Mouse (Mus musculus) forebrain, embryonic 10.5 days (tissue): Measurements from ENCODE around the gene Maml3. TPM values are rescaled to one million over a fixed set of nuclear protein-coding genes. Genes with fewer than 3 reads are reported as not detected.
A peak's percentile ranks its signal among the peaks of the same experiment; 100 is the strongest.

Source experiments
- DNase-seq: peaks from one replicate; pipeline ENCODE4 v3.0.0-alpha.2; 2017; ENCODE audit warnings: low spot score; ENCODE audit errors: extremely low spot score
- H3K27ac ChIP-seq: fragments of 300-500 bp; sonication (generic); 2 replicates; pipeline ENCODE4 v1.5.1; 2016; ENCODE audit warnings: mild to moderate bottlenecking
- H3K27me3 ChIP-seq: fragments of 300-500 bp; sonication (generic); 2 replicates; pipeline ENCODE4 v1.6.1; 2016; ENCODE audit warnings: mild to moderate bottlenecking; ENCODE audit not compliant: poor library complexity, severe bottlenecking
- H3K36me3 ChIP-seq: fragments of 300-500 bp; sonication (generic); replicated peaks from 2 replicates; pipeline ENCODE4 v1.6.1; 2016; ENCODE audit warnings: mild to moderate bottlenecking, moderate library complexity
- H3K4me1 ChIP-seq: fragments of 300-500 bp; sonication (generic); 2 replicates; pipeline ENCODE4 v1.6.1; 2016
- H3K4me3 ChIP-seq: fragments of 300-500 bp; sonication (generic); 2 replicates; pipeline ENCODE4 v1.5.1; 2016; ENCODE audit warnings: mild to moderate bottlenecking, moderate library complexity
- H3K9me3 ChIP-seq: fragments of 300-500 bp; sonication (generic); 2 replicates; pipeline ENCODE4 v1.6.1; 2016; ENCODE audit warnings: mild to moderate bottlenecking, moderate library complexity
- WGBS: fragments of 180-500 bp; shearing (Covaris S2); methylation state at CpG from one replicate; pipeline ENCODE4 v1.1.7; 2016; 5-methylcytosine and 5-hydroxymethylcytosine counted together
- polyA plus RNA-seq: library from polyadenylated mRNA; unstranded; fragments of >200 nt; fragmentation: Nextera tagmentation; extraction: Ambion mirVana; gene quantifications from 2 replicates; pipeline ENCODE4 v1.2.1, GENCODE M21; 2016

The Maml3 gene
- polyA plus RNA-seq, 1 experiment from 2014 or later = 5.6 TPM

GRCm38 (mm10) chr3:52007602-52008252 lies 97.1 kb downstream of the Maml3 start:
- under 1% methylated on average over 18 of the region's 21 CpGs for WGBS
- peak overlapping the region; percentile 47 for H3K4me3 ChIP-seq
- no peaks in the 10 kb centered on the region for H3K9me3 ChIP-seq
- no peaks in the 10 kb centered on the region for H3K36me3 ChIP-seq
- H3K27me3 ChIP-seq = no peaks in the 10 kb centered on the region
- H3K4me1 ChIP-seq = peaks cover 63% of the 10 kb centered on the region
- peak; percentile 87 for DNase-seq
- peak overlapping the region; percentile 85 for H3K27ac ChIP-seq

GRCm38 (mm10) chr3:52006721-52007330 lies 98.0 kb downstream of the Maml3 start:
- 53% methylated on average over 9 of the region's 9 CpGs for WGBS
- H3K36me3 ChIP-seq = no peaks in the 10 kb centered on the region
- DNase-seq = no peak
- H3K4me3 ChIP-seq = peak overlapping the region; percentile 47
- no peaks in the 10 kb centered on the region for H3K27me3 ChIP-seq
- peak overlapping the region; percentile 85 for H3K27ac ChIP-seq
- H3K4me1 ChIP-seq = peaks cover 67% of the 10 kb centered on the region
- H3K9me3 ChIP-seq = no peaks in the 10 kb centered on the region

GRCm38 (mm10) chr3:52003663-52004062 lies 101.2 kb downstream of the Maml3 start:
- H3K4me1 ChIP-seq = peaks cover 48% of the 10 kb centered on the region
- no peak overlapping the region for H3K4me3 ChIP-seq
- no peak overlapping the region for H3K27ac ChIP-seq
- no peaks in the 10 kb centered on the region for H3K36me3 ChIP-seq
- H3K9me3 ChIP-seq = no peaks in the 10 kb centered on the region
- 91% methylated on average over 6 of the region's 6 CpGs for WGBS
- DNase-seq = no peak
- H3K27me3 ChIP-seq = no peaks in the 10 kb centered on the region

- no peak overlapping the region for H3K27ac ChIP-seq
- H3K4me3 ChIP-seq = no peak overlapping the region
- no peak for DNase-seq
- no peaks in the 10 kb centered on the region for H3K36me3 ChIP-seq
- H3K4me1 ChIP-seq = peaks cover 39% of the 10 kb centered on the region
- H3K27me3 ChIP-seq = no peaks in the 10 kb centered on the region
- H3K9me3 ChIP-seq = no peaks in the 10 kb centered on the region
- 92% methylated on average over 9 of the region's 9 CpGs for WGBS
These were observed 103.4 kb downstream of the Maml3 start for GRCm38 (mm10) chr3:52001518-52001895.

- H3K27ac ChIP-seq = no peak overlapping the region
- H3K9me3 ChIP-seq = no peaks in the 10 kb centered on the region
- peaks cover 35% of the 10 kb centered on the region for H3K4me1 ChIP-seq
- H3K36me3 ChIP-seq = no peaks in the 10 kb centered on the region
- H3K4me3 ChIP-seq = no peak overlapping the region
- DNase-seq = no peak
- no peaks in the 10 kb centered on the region for H3K27me3 ChIP-seq
- WGBS = 91% methylated on average over 10 of the region's 10 CpGs
These were observed 103.9 kb downstream of the Maml3 start for GRCm38 (mm10) chr3:52000871-52001517.

GRCm38 (mm10) chr3:51999671-52000437 lies 105.0 kb downstream of the Maml3 start:
- Histone ChIP-seq H3K27ac (no peak overlapping the region), H3K9me3 (no peaks in the 10 kb centered on the region), H3K36me3 (no peaks in the 10 kb centered on the region), H3K4me3 (no peak overlapping the region), H3K27me3 (no peaks in the 10 kb centered on the region), H3K4me1 (peaks cover 36% of the 10 kb centered on the region)
- no peak for DNase-seq
- WGBS = 91% methylated on average over 21 of the region's 21 CpGs

- 0 out of 2 replicates have a peak overlapping the region, but pooled peaks have one; percentile 37 for H3K27ac ChIP-seq
- H3K9me3 ChIP-seq = no peaks in the 10 kb centered on the region
- H3K4me3 ChIP-seq = no peak overlapping the region
- 88% methylated on average over 21 of the region's 21 CpGs for WGBS
- no peak for DNase-seq
- no peaks in the 10 kb centered on the region for H3K36me3 ChIP-seq
- no peaks in the 10 kb centered on the region for H3K27me3 ChIP-seq
- peaks cover 34% of the 10 kb centered on the region for H3K4me1 ChIP-seq
These were observed 106.1 kb downstream of the Maml3 start for GRCm38 (mm10) chr3:51998511-51999399.

GRCm38 (mm10) chr3:51997616-51998015 lies 107.3 kb downstream of the Maml3 start:
- 0 out of 2 replicates have a peak overlapping the region, but pooled peaks have one; percentile 37 for H3K27ac ChIP-seq
- no peaks in the 10 kb centered on the region for H3K9me3 ChIP-seq
- H3K4me1 ChIP-seq = peaks cover 34% of the 10 kb centered on the region
- H3K27me3 ChIP-seq = no peaks in the 10 kb centered on the region
- no peak for DNase-seq
- 90% methylated on average over 11 of the region's 11 CpGs for WGBS
- H3K4me3 ChIP-seq = no peak overlapping the region
- no peaks in the 10 kb centered on the region for H3K36me3 ChIP-seq

GRCm38 (mm10) chr3:51986507-51986906 lies 118.4 kb downstream of the Maml3 start:
- H3K4me3 ChIP-seq = no peak overlapping the region
- DNase-seq = no peak
- H3K9me3 ChIP-seq = no peaks in the 10 kb centered on the region
- H3K27me3 ChIP-seq = no peaks in the 10 kb centered on the region
- H3K4me1 ChIP-seq = peaks cover 30% of the 10 kb centered on the region
- WGBS = 85% methylated on average over 6 of the region's 6 CpGs
- H3K36me3 ChIP-seq = 0 out of 2 replicates have a peak, but pooled peaks cover 2% of the 10 kb centered on the region
- H3K27ac ChIP-seq = no peak overlapping the region

GRCm38 (mm10) chr3:51981496-51981895 lies 123.4 kb downstream of the Maml3 start:
- no peaks in the 10 kb centered on the region for H3K9me3 ChIP-seq
- H3K4me3 ChIP-seq = no peak overlapping the region
- 0 out of 2 replicates have a peak, but pooled peaks cover 2% of the 10 kb centered on the region for H3K36me3 ChIP-seq
- no peak for DNase-seq
- WGBS = 63% methylated on average over 5 of the region's 5 CpGs
- no peak overlapping the region for H3K27ac ChIP-seq
- H3K4me1 ChIP-seq = peaks cover 41% of the 10 kb centered on the region
- no peaks in the 10 kb centered on the region for H3K27me3 ChIP-seq

GRCm38 (mm10) chr3:51977654-51978352 lies 127.1 kb downstream of the Maml3 start:
- DNase-seq = no peak
- Histone ChIP-seq H3K27me3 (no peaks in the 10 kb centered on the region), H3K36me3 (peaks cover 5% of the 10 kb centered on the region; the same call in 1 of the 2 replicates), H3K9me3 (0 out of 2 replicates have a peak, but pooled peaks cover 3% of the 10 kb centered on the region), H3K27ac (no peak overlapping the region), H3K4me1 (peaks cover 30% of the 10 kb centered on the region), H3K4me3 (no peak overlapping the region)
- WGBS = 44% methylated on average over 8 of the region's 8 CpGs
